Mouse (Mus musculus) liver, embryonic 13.5 days (tissue): ENCODE measurements around the gene Car10. TPM values are rescaled to one million over a fixed set of nuclear protein-coding genes. Genes with fewer than 3 reads are reported as not detected.
"Not testable (repeated sequence)": the region's sequence is repeated elsewhere in the genome, so short reads cannot be mapped to it uniquely, and the experiment has no call there.

Source experiments
- ATAC-seq: fragments of 200-750 bp; cut with Nextera tagmentation; 2 replicates; pipeline ENCODE4 v1.8.0; 2017; ENCODE audit warnings: low read depth, mild to moderate bottlenecking, moderate number of reproducible peaks, moderate library complexity
- DNase-seq: peaks from one replicate; pipeline ENCODE4 v3.0.0; 2022
- H3K27ac ChIP-seq: fragments of 300-500 bp; sonication (generic); 2 replicates; pipeline ENCODE4 v1.5.1; 2015; ENCODE audit warnings: moderate library complexity, mild to moderate bottlenecking, inconsistent platforms
- H3K27me3 ChIP-seq: fragments of 300-500 bp; sonication (generic); 2 replicates; pipeline ENCODE4 v1.6.1; 2015; ENCODE audit warnings: mild to moderate bottlenecking, inconsistent platforms
- H3K36me3 ChIP-seq: fragments of 300-500 bp; sonication (generic); 2 replicates; pipeline ENCODE4 v1.6.1; 2015; ENCODE audit warnings: mild to moderate bottlenecking, inconsistent platforms
- H3K4me1 ChIP-seq: fragments of 300-500 bp; sonication (generic); replicated peaks from 2 replicates; pipeline ENCODE4 v1.6.1; 2015; ENCODE audit warnings: inconsistent platforms
- H3K4me2 ChIP-seq: fragments of 300-500 bp; sonication (generic); 2 replicates; pipeline ENCODE4 v1.6.1; 2015; ENCODE audit warnings: inconsistent platforms, mild to moderate bottlenecking, moderate library complexity
- H3K4me3 ChIP-seq: fragments of 300-500 bp; sonication (generic); replicated peaks from 2 replicates; pipeline ENCODE4 v1.5.1; 2015; ENCODE audit warnings: mild to moderate bottlenecking, inconsistent platforms
- H3K9ac ChIP-seq: fragments of 300-500 bp; sonication (generic); 2 replicates; pipeline ENCODE4 v1.6.1; 2015; ENCODE audit warnings: mild to moderate bottlenecking, inconsistent platforms
- H3K9me3 ChIP-seq: fragments of 300-500 bp; sonication (generic); replicated peaks from 2 replicates; pipeline ENCODE4 v1.6.1; 2016; ENCODE audit warnings: inconsistent platforms
- WGBS: fragments of 180-500 bp; shearing (Covaris S2); methylation state at CpG from one replicate; pipeline ENCODE4 v1.1.7; 2015; ENCODE audit not compliant: insufficient replicate concordance; 5-methylcytosine and 5-hydroxymethylcytosine counted together
- polyA plus RNA-seq: library from polyadenylated mRNA; unstranded; fragments of >200 nt; fragmentation: Nextera tagmentation; extraction: Ambion mirVana; gene quantifications from 2 replicates; pipeline ENCODE4 v1.2.1, GENCODE M21; 2015

The Car10 gene
- polyA plus RNA-seq, 1 experiment from 2014 or later, result not detected

- Histone ChIP-seq H3K9me3 (no peaks in the 10 kb centered on the region; the same call in 1 of the 2 replicates), H3K9ac (no peak overlapping the region), H3K4me2 (no peak overlapping the region), H3K27ac (no peak overlapping the region), H3K4me3 (no peak overlapping the region), H3K36me3 (no peaks in the 10 kb centered on the region), H3K4me1 (no peaks in the 10 kb centered on the region), H3K27me3 (no peaks in the 10 kb centered on the region)
- no peak for ATAC-seq
- no peak for DNase-seq
- 80% methylated on average over 2 of the region's 2 CpGs for WGBS
Observed at GRCm38 (mm10) chr11:93396356-93396755, 298.5 kb downstream of the Car10 start.

- not testable (repeated sequence) for H3K27me3 ChIP-seq, H3K4me1 ChIP-seq, H3K9me3 ChIP-seq, H3K4me2 ChIP-seq, H3K4me3 ChIP-seq, DNase-seq, H3K9ac ChIP-seq, H3K36me3 ChIP-seq, ATAC-seq, H3K27ac ChIP-seq
- 35% methylated on average over 1 of the region's 1 CpGs for WGBS
Observed at GRCm38 (mm10) chr11:93401167-93401566, 303.3 kb downstream of the Car10 start.

- DNase-seq (no peak), ATAC-seq (no peak)
- H3K4me3 ChIP-seq, result no peak overlapping the region
- H3K4me1 ChIP-seq, result no peaks in the 10 kb centered on the region
- H3K9ac ChIP-seq, result no peak overlapping the region
- 59% methylated on average over 5 of the region's 5 CpGs for WGBS
- no peak overlapping the region for H3K27ac ChIP-seq
- H3K36me3 ChIP-seq, result no peaks in the 10 kb centered on the region
- no peak overlapping the region for H3K4me2 ChIP-seq
- no peaks in the 10 kb centered on the region for H3K9me3 ChIP-seq
- no peaks in the 10 kb centered on the region for H3K27me3 ChIP-seq
Observed at GRCm38 (mm10) chr11:93407981-93408380, 310.2 kb downstream of the Car10 start.

- no peak overlapping the region for H3K4me3 ChIP-seq
- no peaks in the 10 kb centered on the region for H3K27me3 ChIP-seq
- H3K27ac ChIP-seq, result no peak overlapping the region
- H3K4me2 ChIP-seq, result no peak overlapping the region
- H3K9ac ChIP-seq, result no peak overlapping the region
- no peaks in the 10 kb centered on the region for H3K36me3 ChIP-seq
- ATAC-seq (no peak), DNase-seq (no peak)
- no peaks in the 10 kb centered on the region for H3K4me1 ChIP-seq
- no peaks in the 10 kb centered on the region for H3K9me3 ChIP-seq
- 72% methylated on average over 5 of the region's 5 CpGs for WGBS
Observed at GRCm38 (mm10) chr11:93431482-93431881, 333.7 kb downstream of the Car10 start.

- no peaks in the 10 kb centered on the region for H3K4me1 ChIP-seq
- H3K27ac ChIP-seq, result no peak overlapping the region
- no peaks in the 10 kb centered on the region for H3K36me3 ChIP-seq
- H3K9me3 ChIP-seq, result no peaks in the 10 kb centered on the region
- WGBS, result 43% methylated on average over 4 of the region's 4 CpGs
- no peak for ATAC-seq
- H3K9ac ChIP-seq, result no peak overlapping the region
- no peak for DNase-seq
- H3K27me3 ChIP-seq, result no peaks in the 10 kb centered on the region
- no peak overlapping the region for H3K4me3 ChIP-seq
- no peak overlapping the region for H3K4me2 ChIP-seq
Observed at GRCm38 (mm10) chr11:93434997-93435915, 337.4 kb downstream of the Car10 start.

DNA sequence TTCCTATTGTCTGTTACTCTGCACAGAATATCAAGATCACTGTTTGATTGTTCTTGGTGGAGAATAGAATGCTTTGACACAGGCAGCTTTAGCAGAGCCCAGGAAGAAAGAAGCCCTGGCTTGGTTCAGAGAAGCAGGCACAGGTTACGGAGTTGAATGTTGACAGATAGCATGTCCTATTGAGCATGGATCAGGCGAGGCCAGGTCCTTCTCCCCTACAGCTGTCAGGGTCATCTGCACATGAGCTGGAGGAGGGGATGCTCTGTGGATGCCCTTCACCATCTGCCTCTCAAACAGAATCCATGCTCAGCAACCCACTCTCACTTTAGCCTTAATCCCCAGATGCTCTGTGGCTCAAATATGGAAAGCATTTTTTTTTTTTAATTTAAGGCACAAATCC is 339.1 kb downstream of the Car10 start:
- Histone ChIP-seq H3K27me3 (no peaks in the 10 kb centered on the region), H3K4me1 (no peaks in the 10 kb centered on the region), H3K36me3 (no peaks in the 10 kb centered on the region), H3K27ac (no peak overlapping the region), H3K9ac (no peak overlapping the region), H3K4me2 (no peak overlapping the region), H3K9me3 (0 out of 2 replicates have a peak, but pooled peaks cover 2% of the 10 kb centered on the region), H3K4me3 (no peak overlapping the region)
- WGBS, result 40% methylated on average over 2 of the region's 2 CpGs
- no peak for DNase-seq
- ATAC-seq, result no peak

DNA sequence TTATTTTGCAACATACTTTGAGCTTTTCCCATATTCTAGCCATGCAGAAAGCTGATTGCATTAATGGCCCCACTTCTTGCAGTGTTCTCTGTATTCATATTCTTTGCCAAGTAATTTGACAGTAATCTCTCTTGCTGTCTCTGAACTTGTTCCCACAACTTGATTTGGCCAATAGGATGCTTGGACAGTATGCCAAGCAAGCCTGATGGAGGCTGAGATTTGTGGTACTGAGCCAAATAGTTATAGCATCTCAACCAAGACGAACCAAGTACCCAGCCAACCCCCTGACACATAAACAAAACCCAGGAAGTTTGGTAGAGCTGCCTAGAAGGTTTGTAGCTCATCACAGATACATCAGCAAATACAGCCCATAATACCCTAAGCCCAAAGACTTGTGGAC is 342.6 kb downstream of the Car10 start:
- no peaks in the 10 kb centered on the region for H3K36me3 ChIP-seq
- no peak overlapping the region for H3K27ac ChIP-seq
- H3K4me3 ChIP-seq, result no peak overlapping the region
- ATAC-seq, result no peak
- 0 out of 2 replicates have a peak, but pooled peaks cover 2% of the 10 kb centered on the region for H3K9me3 ChIP-seq
- H3K4me2 ChIP-seq, result no peak overlapping the region
- no peaks in the 10 kb centered on the region for H3K4me1 ChIP-seq
- H3K27me3 ChIP-seq, result no peaks in the 10 kb centered on the region
- H3K9ac ChIP-seq, result no peak overlapping the region
- 50% methylated on average over 1 of the region's 1 CpGs for WGBS
- no peak for DNase-seq

DNA sequence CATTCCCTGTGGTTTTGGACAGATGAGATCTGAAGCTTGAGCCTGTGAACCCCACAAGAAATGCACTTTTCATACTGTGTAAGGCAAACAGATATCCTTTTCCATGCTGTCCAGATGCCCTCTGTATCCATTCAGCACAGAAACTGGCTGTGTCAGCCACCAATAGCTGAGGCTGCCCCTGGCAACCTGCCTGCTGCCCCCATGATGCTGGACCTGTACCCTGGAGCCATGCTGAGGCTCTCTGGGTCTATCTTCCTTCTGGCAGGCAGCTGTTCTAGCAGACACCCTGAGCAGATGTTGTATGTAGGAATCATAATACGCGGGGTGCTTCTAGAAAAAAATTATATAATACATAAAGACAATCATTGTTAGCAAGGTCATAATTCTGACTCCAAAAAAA is 345.9 kb downstream of the Car10 start:
- no peak overlapping the region for H3K27ac ChIP-seq
- H3K4me1 ChIP-seq, result no peaks in the 10 kb centered on the region
- H3K9ac ChIP-seq, result no peak overlapping the region
- no peak for DNase-seq
- no peak overlapping the region for H3K4me3 ChIP-seq
- 71% methylated on average over 2 of the region's 2 CpGs for WGBS
- ATAC-seq, result no peak
- no peaks in the 10 kb centered on the region for H3K36me3 ChIP-seq
- no peaks in the 10 kb centered on the region for H3K27me3 ChIP-seq
- H3K4me2 ChIP-seq, result no peak overlapping the region
- H3K9me3 ChIP-seq, result 0 out of 2 replicates have a peak, but pooled peaks cover 2% of the 10 kb centered on the region

DNA sequence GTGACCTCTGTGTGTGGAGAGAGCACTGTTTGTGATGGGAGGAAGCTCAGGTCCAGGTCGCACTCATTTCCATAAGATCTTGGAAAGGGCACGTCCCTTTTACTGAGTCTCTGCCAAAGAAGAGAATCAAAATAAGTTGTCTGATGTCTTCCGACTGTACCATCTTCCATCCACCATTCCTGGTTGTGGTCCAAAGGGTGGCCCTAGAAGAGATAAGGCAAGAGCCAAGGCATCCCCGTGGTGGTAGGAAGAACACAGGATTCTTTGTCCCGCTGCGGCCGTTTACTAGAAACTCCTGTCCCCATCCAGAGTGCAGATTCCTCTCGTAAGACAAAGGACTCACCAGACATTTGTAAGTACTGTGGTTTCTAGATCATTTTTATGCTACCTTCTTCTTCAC is 346.9 kb downstream of the Car10 start:
- DNase-seq, result no peak
- H3K36me3 ChIP-seq, result no peaks in the 10 kb centered on the region
- ATAC-seq, result no peak
- H3K9me3 ChIP-seq, result 0 out of 2 replicates have a peak, but pooled peaks cover 2% of the 10 kb centered on the region
- no peak overlapping the region for H3K4me3 ChIP-seq
- no peak overlapping the region for H3K9ac ChIP-seq
- no peaks in the 10 kb centered on the region for H3K4me1 ChIP-seq
- H3K27me3 ChIP-seq, result no peaks in the 10 kb centered on the region
- WGBS, result 69% methylated on average over 8 of the region's 8 CpGs
- no peak overlapping the region for H3K4me2 ChIP-seq
- H3K27ac ChIP-seq, result no peak overlapping the region

DNA sequence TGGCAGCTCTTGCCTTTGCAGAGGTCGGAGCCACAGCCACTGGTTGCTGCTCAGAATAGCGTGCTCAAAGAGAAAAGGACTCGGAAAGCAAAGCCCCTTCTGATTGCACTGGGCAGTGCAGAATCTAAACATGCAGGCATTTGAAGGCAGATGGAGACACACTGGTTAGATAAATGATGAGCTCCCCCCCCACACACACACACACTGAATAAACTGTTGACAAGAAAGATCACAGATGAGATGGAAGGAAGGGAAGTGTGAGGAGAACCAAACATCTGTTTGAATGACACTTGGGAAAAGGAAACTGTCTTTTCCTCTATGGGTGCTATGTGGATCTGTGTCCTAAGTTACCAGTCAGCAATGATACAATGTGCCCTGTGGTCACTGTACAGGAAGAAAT is 349.7 kb downstream of the Car10 start:
- Histone ChIP-seq H3K9ac (no peak overlapping the region), H3K36me3 (no peaks in the 10 kb centered on the region), H3K9me3 (no peaks in the 10 kb centered on the region), H3K4me1 (no peaks in the 10 kb centered on the region), H3K27me3 (no peaks in the 10 kb centered on the region), H3K4me2 (no peak overlapping the region), H3K4me3 (no peak overlapping the region), H3K27ac (no peak overlapping the region)
- WGBS, result 63% methylated on average over 3 of the region's 3 CpGs
- DNase-seq (no peak), ATAC-seq (no peak)

GRCm38 (mm10) chr11:93448290-93449256 is 350.7 kb downstream of the Car10 start:
- Histone ChIP-seq H3K27ac (no peak overlapping the region), H3K9me3 (no peaks in the 10 kb centered on the region), H3K36me3 (no peaks in the 10 kb centered on the region), H3K4me2 (no peak overlapping the region), H3K27me3 (no peaks in the 10 kb centered on the region), H3K4me3 (no peak overlapping the region), H3K9ac (no peak overlapping the region), H3K4me1 (no peaks in the 10 kb centered on the region)
- WGBS, result 60% methylated on average over 12 of the region's 12 CpGs
- no peak for DNase-seq
- ATAC-seq, result no peak
